Mouse (Mus musculus) embryonic facial prominence, embryonic 14.5 days (tissue): Measurements from ENCODE around the gene Trir. TPM values are rescaled to one million over a fixed set of nuclear protein-coding genes. Genes with fewer than 3 reads are reported as not detected.

Experiments used
- ATAC-seq: fragments of 200-750 bp; cut with Nextera tagmentation; 2 replicates; pipeline ENCODE4 v1.8.0; 2017; ENCODE audit warnings: low read depth, moderate number of reproducible peaks, moderate TSS enrichment
- DNase-seq: peaks from one replicate; pipeline ENCODE4 v3.0.0-alpha.2; 2015; ENCODE audit warnings: low spot score
- H3K27ac ChIP-seq: fragments of 300-500 bp; sonication (generic); replicated peaks from 2 replicates; pipeline ENCODE4 v1.5.1; 2014; ENCODE audit warnings: low read depth, mild to moderate bottlenecking, low read length, moderate library complexity
- H3K27me3 ChIP-seq: fragments of 300-500 bp; sonication (generic); replicated peaks from 2 replicates; pipeline ENCODE4 v1.6.1; 2014; ENCODE audit warnings: low read length; ENCODE audit not compliant: control insufficient read depth, insufficient read depth
- H3K36me3 ChIP-seq: fragments of 300-500 bp; sonication (generic); 2 replicates; pipeline ENCODE4 v1.6.1; 2014; ENCODE audit warnings: low read length, mixed read lengths; ENCODE audit not compliant: control insufficient read depth, insufficient read depth
- H3K4me1 ChIP-seq: fragments of 300-500 bp; sonication (generic); 2 replicates; pipeline ENCODE4 v1.6.1; 2014; ENCODE audit warnings: antibody characterized with exemption, low read length; ENCODE audit not compliant: control insufficient read depth, insufficient read depth
- H3K4me2 ChIP-seq: fragments of 300-500 bp; sonication (generic); 2 replicates; pipeline ENCODE4 v1.6.1; 2014; ENCODE audit warnings: low read depth, mild to moderate bottlenecking, low read length, moderate library complexity, mixed read lengths
- H3K4me3 ChIP-seq: fragments of 300-500 bp; sonication (generic); 2 replicates; pipeline ENCODE4 v1.5.1; 2014; ENCODE audit warnings: low read depth, mild to moderate bottlenecking, low read length
- H3K9ac ChIP-seq: fragments of 300-500 bp; sonication (generic); 2 replicates; pipeline ENCODE4 v1.6.1; 2014; ENCODE audit warnings: low read depth, mild to moderate bottlenecking, low read length, moderate library complexity, mixed read lengths
- H3K9me3 ChIP-seq: fragments of 300-500 bp; sonication (generic); 2 replicates; pipeline ENCODE4 v1.6.1; 2016; ENCODE audit warnings: low read length; ENCODE audit not compliant: control insufficient read depth
- WGBS: fragments of 180-500 bp; shearing (Covaris S2); extraction: QIAGEN DNeasy Blood & Tissue Kit; methylation state at CpG from one replicate; pipeline ENCODE4 v1.1.7; 2014; 5-methylcytosine and 5-hydroxymethylcytosine counted together
- polyA plus RNA-seq: library from polyadenylated mRNA; unstranded; fragments of >200 nt; fragmentation: Nextera tagmentation; extraction: Ambion mirVana; gene quantifications from 2 replicates; pipeline ENCODE4 v1.2.1, GENCODE M21; 2014

Gene Trir
- polyA plus RNA-seq, 1 experiment from 2014 or later = 127 TPM

DNA sequence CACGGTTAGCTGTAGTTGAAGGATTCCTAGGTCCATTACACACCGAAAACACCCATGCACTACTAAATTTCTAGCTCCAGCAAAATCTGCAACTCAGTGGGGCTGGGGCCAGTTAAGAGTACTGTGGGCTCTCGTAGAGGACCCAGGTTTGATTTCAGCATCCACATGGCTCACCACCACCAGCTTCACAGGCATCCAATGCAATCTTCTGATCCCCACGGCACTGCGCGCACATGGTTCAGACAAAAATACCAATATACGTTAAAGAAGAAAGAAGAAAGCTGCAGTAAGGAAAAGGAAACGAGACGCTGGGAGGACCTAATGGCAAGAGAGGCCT is 9.7 kb downstream of the Trir start:
- Histone ChIP-seq H3K27me3 (no peaks in the 10 kb centered on the region), H3K36me3 (peaks cover 41% of the 10 kb centered on the region), H3K4me3 (peak overlapping the region; percentile 80), H3K9me3 (no peaks in the 10 kb centered on the region), H3K27ac (peak overlapping the region; percentile 100), H3K4me2 (peak overlapping the region; percentile 91), H3K9ac (peak overlapping the region; percentile 80), H3K4me1 (peaks cover 18% of the 10 kb centered on the region)
- ATAC-seq (peak; percentile 15), DNase-seq (no peak)
- WGBS = 0% methylated on average over 9 of the region's 9 CpGs

DNA sequence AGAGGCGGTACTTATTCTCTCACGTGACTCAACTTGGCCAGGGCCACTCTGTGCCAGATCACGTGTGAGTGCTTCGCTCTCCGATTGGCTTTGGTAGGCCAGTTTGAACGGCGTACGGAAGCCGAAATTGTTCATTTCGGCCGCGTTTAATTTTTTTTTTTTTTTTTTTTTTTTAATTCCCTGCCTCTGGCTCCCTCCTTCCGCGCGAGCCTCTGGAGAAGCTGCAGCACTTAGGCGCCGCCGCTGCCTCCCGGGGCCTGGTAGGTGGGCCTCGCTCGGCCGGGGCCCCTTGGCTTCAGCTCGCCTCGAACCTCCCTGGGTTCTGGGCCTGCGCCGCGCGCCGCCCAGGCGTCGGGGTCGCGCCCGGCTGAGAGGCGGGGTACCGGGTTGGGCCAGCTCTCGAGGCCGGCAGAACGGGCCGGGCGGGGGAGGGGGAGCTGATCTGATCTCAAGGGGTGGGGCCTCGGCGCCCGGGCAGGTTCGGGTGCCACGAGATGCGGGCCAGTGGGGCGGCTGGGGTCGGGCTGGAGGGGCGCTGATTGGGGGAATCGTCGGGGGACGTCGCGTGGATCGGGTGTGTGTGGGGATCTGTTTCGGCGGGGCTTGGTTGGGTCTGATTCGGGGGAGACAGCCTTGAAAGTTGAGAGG is 10.2 kb downstream of the Trir start, which contains the start of gene Tnpo2:
Gene Tnpo2, plus strand, starts transcription at position 198 of the 648 bp plus-strand sequence.
- Histone ChIP-seq H3K4me1 (peaks cover 18% of the 10 kb centered on the region), H3K27me3 (no peaks in the 10 kb centered on the region), H3K4me2 (peak within 1 kb of the TSS; percentile 91), H3K4me3 (peak within 1 kb of the TSS; percentile 80), H3K9ac (peak within 1 kb of the TSS; percentile 87), H3K9me3 (no peaks in the 10 kb centered on the region), H3K27ac (peak within 1 kb of the TSS; percentile 100), H3K36me3 (peaks cover 41% of the 10 kb centered on the region)
- ATAC-seq (peak; percentile 90), DNase-seq (peak; percentile 100)
- under 1% methylated on average over 52 of the region's 59 CpGs for WGBS

GRCm38 (mm10) chr8:85037366-85037680 is 10.7 kb downstream of the Trir start:
- peak overlapping the region; percentile 100 for H3K27ac ChIP-seq
- H3K4me1 ChIP-seq = peaks cover 18% of the 10 kb centered on the region
- H3K4me2 ChIP-seq = peak overlapping the region; percentile 91
- H3K9ac ChIP-seq = peak overlapping the region; percentile 87
- H3K27me3 ChIP-seq = no peaks in the 10 kb centered on the region
- H3K4me3 ChIP-seq = peak overlapping the region; percentile 80
- no peaks in the 10 kb centered on the region for H3K9me3 ChIP-seq
- DNase-seq = peak; percentile 83
- peak; percentile 69 for ATAC-seq
- H3K36me3 ChIP-seq = peaks cover 41% of the 10 kb centered on the region
- under 1% methylated on average over 14 of the region's 14 CpGs for WGBS

- Histone ChIP-seq H3K36me3 (peaks cover 41% of the 10 kb centered on the region), H3K9ac (peak overlapping the region; percentile 87), H3K9me3 (no peaks in the 10 kb centered on the region), H3K4me2 (peak overlapping the region; percentile 91), H3K27ac (peak overlapping the region; percentile 100), H3K4me1 (peaks cover 18% of the 10 kb centered on the region), H3K4me3 (peak overlapping the region; percentile 80), H3K27me3 (no peaks in the 10 kb centered on the region)
- peak; percentile 69 for DNase-seq
- ATAC-seq = peak; percentile 3; the same call in 1 of the 2 replicates
- WGBS = 2% methylated on average over 41 of the region's 57 CpGs
Measured at GRCm38 (mm10) chr8:85037681-85038531, 11.3 kb downstream of the Trir start.

DNA sequence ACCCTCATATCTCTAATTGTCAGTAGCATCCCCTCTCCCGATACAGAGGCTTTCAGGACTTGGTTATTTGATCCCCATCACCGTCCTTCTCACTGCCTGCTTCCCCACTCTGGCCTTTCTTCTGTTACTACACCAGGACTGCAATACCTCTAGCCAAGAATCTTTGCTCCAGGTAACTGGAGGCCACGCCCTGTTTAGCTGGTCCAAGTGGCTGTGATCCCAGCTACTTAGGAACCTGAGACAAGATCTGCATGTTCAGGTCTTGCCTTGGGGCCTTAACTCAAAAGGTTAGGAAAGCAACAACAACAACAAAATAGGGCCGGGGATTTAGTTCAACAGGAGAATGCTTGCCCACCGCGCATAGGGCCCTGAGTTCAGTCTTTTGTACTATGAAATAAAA is 17.0 kb downstream of the Trir start:
- ATAC-seq = no peak
- no peak for DNase-seq
- Histone ChIP-seq H3K36me3 (peaks cover 87% of the 10 kb centered on the region), H3K4me3 (no peak overlapping the region), H3K27me3 (no peaks in the 10 kb centered on the region), H3K4me1 (peaks cover 4% of the 10 kb centered on the region; the same call in 1 of the 2 replicates), H3K27ac (no peak overlapping the region), H3K9ac (no peak overlapping the region), H3K9me3 (no peaks in the 10 kb centered on the region), H3K4me2 (no peak overlapping the region)
- 86% methylated on average over 6 of the region's 6 CpGs for WGBS

GRCm38 (mm10) chr8:85057367-85057766 is 30.7 kb downstream of the Trir start:
- Histone ChIP-seq H3K9me3 (no peaks in the 10 kb centered on the region), H3K4me1 (peaks cover 8% of the 10 kb centered on the region), H3K27me3 (no peaks in the 10 kb centered on the region), H3K36me3 (peaks cover 45% of the 10 kb centered on the region), H3K4me3 (no peak overlapping the region), H3K27ac (no peak overlapping the region), H3K9ac (no peak overlapping the region), H3K4me2 (no peak overlapping the region)
- ATAC-seq (no peak), DNase-seq (no peak)
- 84% methylated on average over 7 of the region's 7 CpGs for WGBS

- ATAC-seq = peak; percentile 92
- H3K36me3 ChIP-seq = peaks cover 24% of the 10 kb centered on the region
- H3K4me1 ChIP-seq = peaks cover 8% of the 10 kb centered on the region
- peak within 1 kb of the TSS; percentile 91 for H3K4me2 ChIP-seq
- H3K27ac ChIP-seq = peak within 1 kb of the TSS; percentile 44; the same call in 1 of the 2 replicates
- DNase-seq = peak; percentile 95
- H3K4me3 ChIP-seq = peak within 1 kb of the TSS; percentile 58
- no peaks in the 10 kb centered on the region for H3K27me3 ChIP-seq
- under 1% methylated on average over 45 of the region's 53 CpGs for WGBS
- peak within 1 kb of the TSS; percentile 66 for H3K9ac ChIP-seq
- no peaks in the 10 kb centered on the region for H3K9me3 ChIP-seq
Measured at GRCm38 (mm10) chr8:85059879-85060616, 33.4 kb downstream of the Trir start, which contains the start of gene Fbxw9. Fbxw9 (plus strand) TSS chr8:85060055.

- Histone ChIP-seq H3K4me1 (peaks cover 8% of the 10 kb centered on the region), H3K27me3 (no peaks in the 10 kb centered on the region), H3K9ac (no peak overlapping the region), H3K9me3 (no peaks in the 10 kb centered on the region), H3K4me2 (no peak overlapping the region), H3K36me3 (peaks cover 30% of the 10 kb centered on the region), H3K27ac (no peak overlapping the region), H3K4me3 (no peak overlapping the region)
- no peak for ATAC-seq
- WGBS = 92% methylated on average over 4 of the region's 4 CpGs
- DNase-seq = no peak
Measured at GRCm38 (mm10) chr8:85062603-85063002, 36.0 kb downstream of the Trir start.
